Comparison of ENCODE assay signal across 13 mouse cellular contexts in genomic region chr6:42471298-42471697, GRCm38 (mm10). TPM values are rescaled to one million over a fixed set of nuclear protein-coding genes. Genes with fewer than 3 reads are reported as not detected.
"Had no signal": no experiment of that assay in that cellular context is flagged by ENCODE, and none has a peak within 500 bp of the region (broad histone marks: within the 10 kb centered on the region; RNA-seq: fewer than 3 reads in every experiment).

No protein-coding gene starts in this region.

RNA-seq across cellular contexts. Expression of gene Olfr457, which starts 4.8 kb away (rescaled TPM):
- polyA plus RNA-seq: neural tube, embryonic 13.5 days; neural tube, embryonic 15.5 days; small intestine, adult 2 months; spleen, adult 2 months; stomach, embryonic 14.5 days; stomach, embryonic 15.5 days; stomach, embryonic 16.5 days; stomach, postnatal 0 days; testis, adult 2 months; thymus, adult 2 months; thymus, postnatal 0 days; urinary bladder, adult 2 months had no signal

RNA-seq across cellular contexts. Expression of gene Olfr458, which starts 6.3 kb away (rescaled TPM):
- polyA plus RNA-seq: neural tube, embryonic 13.5 days; neural tube, embryonic 14.5 days; neural tube, embryonic 15.5 days; small intestine, adult 2 months; spleen, adult 2 months; stomach, embryonic 14.5 days; stomach, embryonic 15.5 days; stomach, embryonic 16.5 days; stomach, postnatal 0 days; testis, adult 2 months; thymus, adult 2 months; thymus, postnatal 0 days; urinary bladder, adult 2 months had no signal

RNA-seq across cellular contexts. Expression of gene Olfr456, which starts 15.7 kb away (rescaled TPM):
- polyA plus RNA-seq: neural tube, embryonic 13.5 days; neural tube, embryonic 14.5 days; neural tube, embryonic 15.5 days; small intestine, adult 2 months; stomach, embryonic 14.5 days; stomach, embryonic 15.5 days; stomach, embryonic 16.5 days; stomach, postnatal 0 days; thymus, adult 2 months; thymus, postnatal 0 days; urinary bladder, adult 2 months had no signal

RNA-seq across cellular contexts. Expression of gene Tas2r126, which starts 37.0 kb away (rescaled TPM):
- polyA plus RNA-seq: neural tube, embryonic 13.5 days; neural tube, embryonic 14.5 days; neural tube, embryonic 15.5 days; small intestine, adult 2 months; spleen, adult 2 months; stomach, embryonic 14.5 days; stomach, embryonic 15.5 days; stomach, embryonic 16.5 days; stomach, postnatal 0 days; testis, adult 2 months; thymus, adult 2 months; thymus, postnatal 0 days; urinary bladder, adult 2 months had no signal
